Mouse (Mus musculus): ENCODE results near the gene Abt1.

DNA sequence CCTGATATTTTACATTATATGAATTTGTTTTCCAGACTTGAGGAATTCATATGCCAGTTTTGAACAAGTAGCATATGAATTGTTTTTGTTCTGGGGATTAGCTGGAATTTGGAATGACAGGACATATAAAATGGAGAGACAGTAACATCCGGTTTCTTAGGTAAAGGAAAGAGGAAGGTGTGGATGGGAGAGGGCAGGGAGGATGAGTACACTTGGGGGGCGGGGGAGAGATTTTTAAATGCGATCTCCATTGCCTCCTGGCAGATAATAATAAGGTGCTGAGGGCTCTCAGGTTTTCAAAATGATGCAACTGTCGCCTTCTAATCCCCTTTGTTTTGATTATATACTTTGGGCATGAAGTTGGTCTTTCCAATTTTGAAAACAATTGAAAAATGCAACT lies 11.6 kb upstream of the Abt1 start:
- no peak for TF ChIP-seq CTCF (IDR thresholded peaks at IDR 0.05; ENCODE audit: low read depth, low read length)
- no peak for TF ChIP-seq EP300 (IDR thresholded peaks at IDR 0.05; ENCODE audit: insufficient read depth, low read depth, low read length)
- TF ChIP-seq POLR2A (IDR thresholded peaks at IDR 0.05; ENCODE audit: insufficient read depth, low read length): no peak

All from ES-Bruce4 (cell line).